Mouse (Mus musculus) heart, adult 9 months (tissue): Measurements from ENCODE around the gene Spaar.

Experiments
- DNase-seq, 2 experiments: peaks; one replicate each; pipeline ENCODE4 v3.0.0; 2022; ENCODE audit warnings: low spot score in 2 of 2

Spaar gene

DNA sequence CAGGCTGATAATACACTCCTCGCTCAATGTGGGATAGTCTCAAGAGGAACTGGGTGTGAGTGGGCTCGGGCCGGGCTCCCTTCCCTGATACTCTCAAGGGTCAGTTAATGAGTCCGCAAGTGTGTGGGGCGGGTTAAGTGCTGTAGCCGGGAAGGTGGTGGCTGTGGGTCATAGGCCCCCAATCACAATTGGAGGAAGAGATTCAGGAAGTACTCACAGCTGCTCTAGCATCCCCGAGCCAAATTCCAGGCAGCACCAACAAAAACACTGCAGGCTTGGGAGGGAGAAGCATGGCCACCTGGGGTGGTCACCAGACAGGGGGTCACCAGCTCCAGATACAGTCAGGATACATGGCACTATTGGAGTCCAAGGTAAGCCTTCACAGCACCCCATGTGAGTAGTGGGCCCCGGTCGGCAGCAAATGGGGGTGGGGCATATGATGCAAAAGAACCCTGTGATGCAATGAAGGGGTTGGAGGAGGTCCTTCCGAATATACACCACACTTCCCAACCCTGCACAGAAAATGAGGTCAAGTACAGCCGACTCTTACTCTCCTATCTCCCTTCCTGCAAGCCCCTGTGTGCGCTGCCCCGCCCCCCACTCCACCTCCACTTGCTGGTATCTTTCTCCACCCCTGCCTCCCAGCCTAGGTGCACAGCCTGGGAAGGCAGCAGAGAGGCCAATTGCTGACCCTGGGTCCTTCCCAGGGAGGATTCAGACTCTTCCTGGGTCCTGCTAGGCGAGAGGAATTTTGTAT lies at the start of gene Spaar:
TSS of gene Spaar (plus strand) at position 241 of the 757 bp plus-strand sequence.
- DNase-seq = peak; percentile 89 to 94

DNA sequence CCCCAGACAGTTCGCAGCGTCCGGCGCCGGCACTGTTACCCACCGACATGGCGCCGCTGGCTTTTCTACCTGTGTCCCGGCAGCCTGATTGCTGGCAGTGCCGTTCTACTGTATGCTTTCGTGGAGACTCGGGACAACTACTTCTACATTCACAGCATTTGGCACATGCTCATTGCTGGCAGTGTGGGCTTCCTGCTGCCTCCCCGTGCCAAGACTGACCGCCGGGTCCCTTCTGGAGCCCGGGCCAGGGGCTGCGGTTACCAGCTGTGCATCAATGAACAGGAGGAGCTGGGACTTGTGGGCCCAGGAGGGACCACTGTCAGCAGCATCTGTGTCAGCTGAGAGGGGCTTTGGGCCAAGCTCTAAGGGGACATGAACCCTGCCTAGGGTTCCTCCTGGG lies 39.8 kb upstream of the Spaar start:
- DNase-seq = no peak

- no peak for DNase-seq
Observed at GRCm38 (mm10) chr4:43691026-43691425, 38.8 kb upstream of the Spaar start.

DNA sequence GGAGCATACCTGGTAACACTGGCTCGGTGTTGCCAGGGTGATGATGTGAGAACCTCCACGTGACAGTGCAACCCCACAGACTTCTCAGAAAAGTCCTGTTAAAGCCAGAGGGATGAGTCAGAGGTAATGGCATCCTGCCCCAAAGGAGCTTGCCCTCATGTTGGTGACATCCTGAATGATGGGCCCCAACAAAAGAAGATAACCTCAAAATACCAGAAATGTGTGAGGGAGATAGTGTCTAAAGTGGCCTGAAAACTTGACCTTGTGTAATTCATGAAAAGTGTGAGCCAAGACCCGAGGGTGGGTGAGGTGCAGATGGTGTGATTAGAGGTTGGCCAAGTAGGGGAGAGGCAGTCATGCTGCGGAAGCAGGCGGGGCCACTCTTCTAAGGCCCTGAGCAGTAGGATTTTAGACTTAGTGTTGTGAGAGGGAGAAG lies 36.0 kb upstream of the Spaar start:
- peak; percentile 53 to 63 for DNase-seq

DNA sequence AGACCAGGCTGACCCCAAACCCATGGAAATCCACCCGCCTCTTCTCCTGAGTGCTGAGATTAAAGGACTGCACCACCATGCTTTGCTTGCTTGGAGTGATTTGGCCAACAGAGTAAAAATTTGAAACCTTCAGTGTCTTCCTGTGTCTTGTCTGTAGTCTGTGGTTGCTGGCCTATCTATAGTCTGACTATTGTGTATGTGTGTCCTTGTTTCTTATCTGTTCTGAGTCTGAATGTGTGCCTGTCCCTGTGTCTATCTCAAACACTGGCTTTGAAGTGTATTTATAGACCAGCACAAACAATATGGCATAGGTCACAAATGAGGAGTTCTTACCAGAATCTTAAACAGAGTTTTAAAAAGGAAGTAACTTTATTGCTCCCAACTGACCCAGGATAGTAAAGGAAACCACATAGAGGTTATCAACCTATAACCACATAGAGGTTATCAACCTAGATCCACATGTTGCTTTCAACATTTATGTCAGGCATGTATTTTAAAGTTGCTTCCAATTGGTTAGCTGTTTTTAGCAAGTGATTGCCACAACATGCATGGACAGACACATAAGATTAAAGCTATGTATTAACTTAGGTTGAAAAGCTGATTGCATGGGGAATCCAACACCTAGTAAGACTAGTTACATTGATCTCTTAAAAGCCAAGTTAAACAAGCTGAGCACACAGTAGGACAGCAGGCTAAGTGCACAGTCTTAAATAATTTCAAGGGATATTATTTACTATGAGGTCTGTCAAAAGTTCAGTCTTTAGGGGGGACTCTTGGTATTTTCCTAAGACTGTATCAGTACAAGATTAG lies 35.2 kb upstream of the Spaar start:
- DNase-seq = no peak

GRCm38 (mm10) chr4:43695249-43695671 lies 34.6 kb upstream of the Spaar start:
- DNase-seq = peak; percentile 64 to 68

DNA sequence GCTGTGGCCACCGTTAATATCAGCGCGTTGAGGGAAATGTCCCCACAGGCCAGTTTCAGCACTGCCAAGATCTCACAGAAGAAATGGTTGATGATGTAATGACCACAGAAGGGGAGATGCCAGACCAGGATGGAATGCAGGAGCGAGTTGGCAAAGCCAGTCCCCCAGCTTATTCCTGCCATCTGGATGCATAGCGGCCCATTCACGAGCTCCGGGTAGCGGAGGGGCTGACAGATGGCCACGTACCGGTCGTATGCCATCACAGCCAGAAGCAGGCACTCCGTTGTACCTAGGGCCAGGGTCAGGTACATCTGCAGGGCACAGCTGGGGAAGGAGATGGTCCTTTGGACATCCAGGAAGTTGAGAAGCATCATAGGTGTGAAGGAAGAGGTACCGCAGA lies 33.3 kb upstream of the Spaar start:
- DNase-seq = no peak

GRCm38 (mm10) chr4:43700707-43701106 lies 29.1 kb upstream of the Spaar start, which contains the start of gene Olfr70:
Gene Olfr70 (minus strand): TSS chr4:43700807.
- DNase-seq = no peak

DNA sequence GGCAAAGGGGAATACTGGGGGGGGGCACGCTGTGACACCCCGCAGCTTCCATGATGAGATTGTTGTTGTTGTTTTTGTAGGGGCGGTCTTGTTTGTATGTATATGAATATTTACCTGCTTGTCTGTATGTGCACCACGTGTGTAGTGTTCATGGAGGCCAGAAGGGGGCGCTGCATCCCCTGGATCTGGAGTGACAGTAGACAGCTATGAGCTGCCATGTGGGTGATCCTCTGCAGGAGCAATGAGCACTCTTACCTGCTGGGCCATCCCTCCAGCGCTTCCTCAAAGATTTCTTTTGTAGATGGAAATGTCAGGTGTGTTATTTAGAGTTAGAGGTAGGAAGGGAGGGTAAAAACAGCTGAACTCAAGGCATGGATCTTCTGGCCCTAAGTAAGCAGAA lies 26.4 kb upstream of the Spaar start:
- DNase-seq = no peak

DNA sequence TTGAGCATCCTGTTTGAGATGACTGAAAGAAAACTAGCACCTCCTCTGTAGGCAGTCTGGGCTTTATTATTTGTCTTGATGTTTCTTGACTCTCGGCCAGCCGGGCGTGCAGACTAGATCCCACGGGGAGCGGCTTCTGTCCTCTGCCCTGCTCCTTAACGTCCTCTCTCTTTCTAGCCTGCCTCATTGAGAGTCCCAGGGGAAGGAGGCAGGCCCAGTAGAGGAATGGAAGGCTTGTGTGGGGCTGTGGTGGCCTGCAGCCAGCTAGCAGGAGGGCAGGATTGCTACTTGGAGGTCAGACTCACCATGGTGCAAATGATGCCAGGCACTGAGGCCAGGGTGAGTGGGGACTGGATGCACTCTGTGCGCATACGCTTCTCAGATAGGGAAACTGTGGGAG lies 26.0 kb upstream of the Spaar start:
- DNase-seq = peak in 1 of 2 experiments; percentile 27

DNA sequence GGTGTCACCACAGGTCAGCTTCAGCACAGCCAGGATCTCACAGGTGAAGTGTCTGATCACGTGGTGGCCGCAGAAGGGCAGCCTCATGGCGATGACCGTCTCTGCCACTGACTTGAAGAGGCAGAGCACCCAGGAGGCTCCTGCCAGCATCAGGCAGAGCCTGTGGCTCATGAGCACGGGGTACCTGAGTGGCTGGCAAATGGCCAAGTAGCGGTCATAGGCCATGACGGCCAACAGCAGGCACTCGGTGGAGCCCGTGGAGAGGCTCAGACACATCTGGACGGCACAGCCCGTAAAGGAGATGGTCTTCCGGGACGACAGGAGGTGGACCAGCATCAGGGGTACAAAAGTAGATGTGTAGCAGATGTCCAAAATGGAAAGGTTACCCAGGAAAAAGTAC lies 23.8 kb upstream of the Spaar start:
- no peak for DNase-seq

GRCm38 (mm10) chr4:43709869-43710268 lies 20.0 kb upstream of the Spaar start, which contains the start of gene Olfr71:
Gene Olfr71 (minus strand): TSS chr4:43710255.
- no peak for DNase-seq

GRCm38 (mm10) chr4:43711821-43712220 lies 18.0 kb upstream of the Spaar start:
- DNase-seq = peak; percentile 47 to 70

- DNase-seq = no peak
Observed at GRCm38 (mm10) chr4:43713652-43714219, 16.1 kb upstream of the Spaar start.

- DNase-seq = no peak
Observed at GRCm38 (mm10) chr4:43720491-43721228, 9.2 kb upstream of the Spaar start.

DNA sequence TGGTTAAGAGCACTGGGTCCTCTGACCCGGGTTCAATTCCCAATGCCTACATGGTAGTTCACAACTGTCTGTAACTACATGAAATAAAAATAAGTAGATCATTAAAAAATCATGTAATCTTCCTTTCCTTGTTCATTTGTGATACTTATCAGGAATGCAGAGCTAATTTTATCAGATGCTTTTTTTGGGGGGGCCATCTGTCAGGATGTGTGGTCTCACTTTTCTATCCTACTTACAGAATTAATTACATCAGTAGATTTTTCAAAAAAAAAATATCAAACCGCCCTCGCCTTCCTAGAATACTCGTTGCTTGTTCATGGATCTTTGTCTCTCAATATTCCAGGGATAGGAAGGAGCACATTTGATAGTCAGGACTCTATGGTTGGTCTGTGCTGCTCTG lies 7.6 kb upstream of the Spaar start:
- no peak for DNase-seq

- peak in 1 of 2 experiments; percentile 61 for DNase-seq
Observed at GRCm38 (mm10) chr4:43724764-43725163, 5.1 kb upstream of the Spaar start.

GRCm38 (mm10) chr4:43726228-43726993 lies 3.4 kb upstream of the Spaar start:
- DNase-seq = no peak

- DNase-seq = peak; percentile 93 to 97
Observed at GRCm38 (mm10) chr4:43726995-43727394, 2.8 kb upstream of the Spaar start, which contains the start of gene Hrct1. Gene Hrct1 (plus strand): TSS chr4:43727188.

GRCm38 (mm10) chr4:43727718-43728575 lies 1.9 kb upstream of the Spaar start:
- DNase-seq = no peak
